Mouse (Mus musculus) NIH3T3 (cell line): ENCODE measurements at regions not wholly inside any gene's neighbourhood (a gene's known extent, or its start where the extent isn't known, plus 50 kb on each side); places are given as distances from the start of the nearest gene placed in this dataset.
"Not testable (repeated sequence)": the region's sequence is repeated elsewhere in the genome, so short reads cannot be mapped to it uniquely, and the experiment has no call there.

Source experiments
- DNase-seq: peaks from one replicate; pipeline ENCODE4 v3.0.0-alpha.2; 2012; ENCODE audit warnings: low read depth

- no peak for DNase-seq
Observed at GRCm38 (mm10) chr16:49409235-49409634, 289.8 kb upstream of the Ift57 start.

GRCm38 (mm10) chr16:49430296-49430695 is 268.7 kb upstream of the Ift57 start:
- no peak for DNase-seq

GRCm38 (mm10) chr16:49431902-49432301 is 267.1 kb upstream of the Ift57 start:
- DNase-seq, result no peak

GRCm38 (mm10) chr16:49441225-49441624 is 257.8 kb upstream of the Ift57 start:
- DNase-seq, result peak; percentile 16

- not testable (repeated sequence) for DNase-seq
Observed at GRCm38 (mm10) chr16:49447356-49447755, 251.7 kb upstream of the Ift57 start.

GRCm38 (mm10) chr16:49493881-49494280 is 205.2 kb upstream of the Ift57 start:
- no peak for DNase-seq

GRCm38 (mm10) chr16:49497521-49498010 is 201.5 kb upstream of the Ift57 start:
- DNase-seq, result no peak

- peak; percentile 71 for DNase-seq
Observed at GRCm38 (mm10) chr16:49500818-49501217, 198.2 kb upstream of the Ift57 start.

- DNase-seq, result no peak
Observed at GRCm38 (mm10) chr16:49503897-49504413, 195.1 kb upstream of the Ift57 start.

- no peak for DNase-seq
Observed at GRCm38 (mm10) chr16:49504669-49505068, 194.4 kb upstream of the Ift57 start.

- no peak for DNase-seq
Observed at GRCm38 (mm10) chr16:49505271-49505670, 193.8 kb upstream of the Ift57 start.

- DNase-seq, result no peak
Observed at GRCm38 (mm10) chr16:49518844-49519243, 180.2 kb upstream of the Ift57 start.

GRCm38 (mm10) chr16:49520411-49520810 is 178.6 kb upstream of the Ift57 start:
- no peak for DNase-seq

GRCm38 (mm10) chr16:49521685-49522084 is 177.3 kb upstream of the Ift57 start:
- DNase-seq, result no peak

- DNase-seq, result no peak
Observed at GRCm38 (mm10) chr16:49522576-49522975, 176.5 kb upstream of the Ift57 start.

- not testable (repeated sequence) for DNase-seq
Observed at GRCm38 (mm10) chr16:49528618-49529017, 170.4 kb upstream of the Ift57 start.

GRCm38 (mm10) chr16:49529060-49529459 is 170.0 kb upstream of the Ift57 start:
- peak; percentile 40 for DNase-seq

- no peak for DNase-seq
Observed at GRCm38 (mm10) chr16:49530051-49530450, 169.0 kb upstream of the Ift57 start.

- no peak for DNase-seq
Observed at GRCm38 (mm10) chr16:49532071-49532686, 166.9 kb upstream of the Ift57 start.

- no peak for DNase-seq
Observed at GRCm38 (mm10) chr16:49533498-49533998, 165.5 kb upstream of the Ift57 start.

GRCm38 (mm10) chr16:49550231-49550630 is 148.8 kb upstream of the Ift57 start:
- no peak for DNase-seq

GRCm38 (mm10) chr16:49570031-49570430 is 129.0 kb upstream of the Ift57 start:
- no peak for DNase-seq

GRCm38 (mm10) chr16:49572485-49573170 is 126.4 kb upstream of the Ift57 start:
- peak; percentile 43 for DNase-seq
